Mouse (Mus musculus): ENCODE data around the gene Bsx.

Bsx gene

DNA sequence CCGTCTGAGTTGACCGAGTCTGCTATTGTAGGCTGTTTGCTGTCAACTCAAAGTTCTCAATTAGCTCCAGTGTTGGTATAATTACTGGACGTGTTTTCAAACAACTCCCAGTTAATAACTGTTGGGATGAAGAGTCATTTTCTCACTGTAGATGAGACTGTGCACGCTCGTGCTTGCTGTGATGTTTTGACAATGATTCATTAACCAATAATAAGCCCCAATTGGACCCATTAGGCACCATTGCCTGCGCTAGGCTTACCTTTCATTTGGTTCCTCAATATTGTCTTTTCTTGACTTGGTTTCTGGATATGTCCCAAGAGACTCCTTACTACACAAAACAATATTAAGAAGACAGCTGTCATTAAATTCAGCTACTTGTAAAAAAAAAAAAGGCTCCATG lies 18.5 kb downstream of the Bsx start:
- DNase-seq (ENCODE audit: low read depth) = no peak

DNA sequence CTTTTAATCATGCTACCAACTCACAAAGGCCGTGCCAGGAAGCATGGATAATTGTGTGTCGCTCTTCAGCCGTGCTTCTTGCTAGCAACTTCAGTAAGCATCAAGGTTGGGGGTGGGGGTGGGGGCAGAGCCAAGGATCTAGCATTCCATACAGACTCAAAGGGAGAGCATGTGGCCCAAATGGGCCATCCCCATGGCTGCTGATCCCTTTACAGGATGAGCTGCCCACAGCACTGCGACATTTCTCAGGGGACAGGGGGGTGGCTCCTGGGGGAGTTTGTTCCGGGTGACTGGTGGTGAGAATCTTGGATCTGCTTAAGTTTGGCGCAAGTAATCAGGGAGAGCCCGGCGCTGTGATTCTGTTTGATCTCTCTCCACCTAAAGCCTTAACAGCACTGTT lies 33.5 kb downstream of the Bsx start:
- DNase-seq (ENCODE audit: low read depth) = no peak

DNA sequence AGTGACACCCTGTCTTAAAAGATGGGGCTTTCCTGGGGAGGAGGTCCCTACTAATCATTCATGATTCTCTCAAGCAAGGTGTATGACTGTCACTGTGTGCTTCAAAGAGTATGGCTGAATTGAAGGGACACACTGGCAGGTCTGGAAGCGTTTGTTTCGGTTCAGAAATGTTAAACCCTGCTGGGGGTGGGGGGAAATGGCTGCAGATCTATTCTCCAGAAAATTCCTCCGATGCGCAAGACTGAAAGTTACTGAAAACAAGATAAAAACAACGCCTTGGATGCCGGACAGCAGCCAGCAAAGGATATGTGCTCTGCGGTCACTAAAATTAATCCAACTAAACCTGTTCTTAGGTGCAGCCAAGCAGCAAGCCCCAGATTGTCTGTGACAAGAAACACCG lies 34.5 kb downstream of the Bsx start:
- no peak for DNase-seq (ENCODE audit: low read depth)

GRCm38 (mm10) chr9:40908915-40909314 lies 35.0 kb downstream of the Bsx start:
- no peak for DNase-seq (ENCODE audit: low read depth)

- DNase-seq (ENCODE audit: low read depth) = no peak
Observed at GRCm38 (mm10) chr9:40917871-40918613, 44.1 kb downstream of the Bsx start.

DNA sequence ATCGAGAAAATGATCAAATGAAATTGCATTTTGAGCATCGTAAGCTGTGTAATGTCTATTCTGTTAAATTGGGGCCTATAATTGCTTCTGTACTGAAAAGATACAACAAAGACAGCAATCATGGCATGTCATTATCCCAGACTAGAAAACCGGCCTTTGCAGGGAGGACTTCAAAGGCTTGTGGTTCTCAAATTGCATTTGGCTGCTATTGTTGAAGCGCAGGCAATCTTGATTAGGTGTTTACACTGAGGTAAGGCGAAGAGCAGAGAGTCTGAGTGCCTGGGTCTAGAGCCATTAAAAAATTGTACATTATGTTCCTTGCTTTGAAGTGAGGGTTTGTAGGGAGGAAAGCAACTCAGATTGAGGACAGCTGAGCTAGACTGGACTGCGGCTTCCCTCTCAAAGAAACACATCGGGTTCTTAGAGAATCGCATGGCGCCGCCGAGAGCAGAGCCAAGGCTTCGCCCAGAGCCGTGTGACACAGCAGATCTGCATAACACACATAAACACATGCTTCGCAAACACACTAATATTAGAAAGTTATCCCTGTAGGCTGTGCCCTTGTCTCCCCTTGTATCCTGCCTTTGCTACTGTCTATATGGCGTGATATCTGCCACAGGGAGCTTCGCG lies 53.5 kb downstream of the Bsx start:
- DNase-seq (ENCODE audit: low read depth) = no peak
